Mouse (Mus musculus): Measurements from ENCODE around the gene Zbtb18. TPM values are rescaled to one million over a fixed set of nuclear protein-coding genes. Genes with fewer than 3 reads are reported as not detected.

Gene Zbtb18
- total RNA-seq, 1 experiment from 2014 or later = 53.8 TPM

Other genes with a start within 250 kb of the Zbtb18 start
- 113 and 124 TPM in 2 replicates for gene Akt3, start 184.1 kb upstream of the Zbtb18 start, total RNA-seq (2017)